Mouse (Mus musculus) left cerebral cortex, postnatal 4 days (tissue): ENCODE measurements around the gene Tmem8b. TPM values are rescaled to one million over a fixed set of nuclear protein-coding genes. Genes with fewer than 3 reads are reported as not detected.
A peak's percentile ranks its signal among the peaks of the same experiment; 100 is the strongest.

Experiments
- DNase-seq: peaks from one replicate; pipeline ENCODE4 v3.0.0-alpha.2; 2022
- intact Hi-C: fragments of 180-260 bp; cut with DNase I; formaldehyde crosslinking; loops from one replicate; pipeline ENCODE4 v1.15.1; 2025
- total RNA-seq, 2 experiments: library from RNA; stranded (reverse); gene quantifications; 2 replicates each; pipeline ENCODE4 v1.2.3; 2021

The Tmem8b gene
- total RNA-seq, 2 experiments from 2014 or later, result 50.1 to 52.5 TPM

GRCm38 (mm10) chr4:43709869-43710268, 41.1 kb downstream of the Tmem8b start, which contains the start of gene Olfr71:
TSS of gene Olfr71 (minus strand) at chr4:43710255.
- intact Hi-C loops, result no loop called here
- DNase-seq, result no peak

GRCm38 (mm10) chr4:43711821-43712220, 43.0 kb downstream of the Tmem8b start:
- DNase-seq, result peak; percentile 91
- intact Hi-C loops, result no loop called here

GRCm38 (mm10) chr4:43713652-43714219, 45.0 kb downstream of the Tmem8b start:
- intact Hi-C loops, result no loop called here
- DNase-seq, result no peak

- intact Hi-C loops, result no loop called here
- DNase-seq, result no peak
Measured at GRCm38 (mm10) chr4:43720491-43721228, 51.9 kb downstream of the Tmem8b start.

- intact Hi-C loops, result no loop called here
- DNase-seq, result no peak
Measured at GRCm38 (mm10) chr4:43722191-43722590, 53.4 kb downstream of the Tmem8b start.

- intact Hi-C loops, result no loop called here
- DNase-seq, result peak; percentile 47
Measured at GRCm38 (mm10) chr4:43724764-43725163, 56.0 kb downstream of the Tmem8b start.

- intact Hi-C loops, result no loop called here
- DNase-seq, result no peak
Measured at GRCm38 (mm10) chr4:43726228-43726993, 57.6 kb downstream of the Tmem8b start.

GRCm38 (mm10) chr4:43726995-43727394, 58.2 kb downstream of the Tmem8b start, which contains the start of gene Hrct1:
TSS of gene Hrct1 (plus strand) at chr4:43727188.
- intact Hi-C loops, result no loop called here
- DNase-seq, result no peak

GRCm38 (mm10) chr4:43727718-43728575, 59.2 kb downstream of the Tmem8b start:
- DNase-seq, result no peak
- intact Hi-C loops, result no loop called here

- no peak for DNase-seq
Measured at GRCm38 (mm10) chr4:43728576-43728954, 59.8 kb downstream of the Tmem8b start.

GRCm38 (mm10) chr4:43729126-43729525, 60.4 kb downstream of the Tmem8b start:
- no peak for DNase-seq
- intact Hi-C loops, result no loop called here

More at GRCm38 (mm10) chr4:43728576-43728954, 59.8 kb downstream of the Tmem8b start:
- intact Hi-C loops, result no loop called here

GRCm38 (mm10) chr4:43729794-43730550, 61.2 kb downstream of the Tmem8b start, which contains the start of gene Spaar:
TSS of gene Spaar (plus strand) at chr4:43730034.
- DNase-seq, result no peak

GRCm38 (mm10) chr4:43730750-43731297, 62.1 kb downstream of the Tmem8b start:
- DNase-seq, result no peak
- intact Hi-C loops, result no loop called here

More at GRCm38 (mm10) chr4:43729794-43730550, 61.2 kb downstream of the Tmem8b start, which contains the start of gene Spaar:
- intact Hi-C loops, result no loop called here

- intact Hi-C loops, result no loop called here
- no peak for DNase-seq
Measured at GRCm38 (mm10) chr4:43732171-43732570, 63.4 kb downstream of the Tmem8b start.

GRCm38 (mm10) chr4:43733186-43733585, 64.4 kb downstream of the Tmem8b start:
- intact Hi-C loops, result no loop called here
- DNase-seq, result no peak

- no peak for DNase-seq
- intact Hi-C loops, result no loop called here
Measured at GRCm38 (mm10) chr4:43737144-43737543, 68.4 kb downstream of the Tmem8b start.

- intact Hi-C loops, result no loop called here
- no peak for DNase-seq
Measured at GRCm38 (mm10) chr4:43738989-43739674, 70.4 kb downstream of the Tmem8b start.

- DNase-seq, result no peak
- intact Hi-C loops, result loop anchor here (5.0 kb wide), 1 partner anchor 109 kb away; the partner anchor contains the start of gene Npr2
Measured at GRCm38 (mm10) chr4:43741526-43741925, 72.8 kb downstream of the Tmem8b start.
